Mouse (Mus musculus) limb, embryonic 10.5 days (tissue): ENCODE measurements around the gene Slc23a2. TPM values are rescaled to one million over a fixed set of nuclear protein-coding genes. Genes with fewer than 3 reads are reported as not detected.
A peak's percentile ranks its signal among the peaks of the same experiment; 100 is the strongest.

Source experiments
- DNase-seq: peaks from one replicate; pipeline ENCODE4 v3.0.0-alpha.2; 2017; ENCODE audit warnings: low spot score
- H3K27ac ChIP-seq: fragments of 300-500 bp; sonication (generic); 2 replicates; pipeline ENCODE4 v1.5.1; 2016; ENCODE audit warnings: mild to moderate bottlenecking
- H3K27me3 ChIP-seq: fragments of 300-500 bp; sonication (generic); 2 replicates; pipeline ENCODE4 v1.6.1; 2016; ENCODE audit warnings: low read depth, mild to moderate bottlenecking; ENCODE audit not compliant: poor library complexity, severe bottlenecking
- H3K36me3 ChIP-seq: fragments of 300-500 bp; sonication (generic); 2 replicates; pipeline ENCODE4 v1.6.1; 2016; ENCODE audit warnings: mild to moderate bottlenecking, moderate library complexity
- H3K4me1 ChIP-seq: fragments of 300-500 bp; sonication (generic); 2 replicates; pipeline ENCODE4 v1.6.1; 2016
- H3K4me3 ChIP-seq: fragments of 300-500 bp; sonication (generic); 2 replicates; pipeline ENCODE4 v1.5.1; 2016; ENCODE audit warnings: mild to moderate bottlenecking, moderate library complexity
- H3K9me3 ChIP-seq: fragments of 300-500 bp; sonication (generic); replicated peaks from 2 replicates; pipeline ENCODE4 v1.6.1; 2016; ENCODE audit warnings: mild to moderate bottlenecking
- WGBS: fragments of 180-500 bp; shearing (Covaris S2); methylation state at CpG from one replicate; pipeline ENCODE4 v1.1.7; 2016; 5-methylcytosine and 5-hydroxymethylcytosine counted together
- polyA plus RNA-seq: library from polyadenylated mRNA; unstranded; fragments of >200 nt; fragmentation: Nextera tagmentation; extraction: Ambion mirVana; gene quantifications from 2 replicates; pipeline ENCODE4 v1.2.1, GENCODE M21; 2016

Slc23a2 gene
- polyA plus RNA-seq, 1 experiment from 2014 or later, result 9.8 TPM

GRCm38 (mm10) chr2:132127904-132128303 lies 17.0 kb downstream of the Slc23a2 start:
- Histone ChIP-seq H3K36me3 (no peaks in the 10 kb centered on the region), H3K4me3 (no peak overlapping the region), H3K27ac (no peak overlapping the region), H3K4me1 (peaks cover 21% of the 10 kb centered on the region), H3K9me3 (no peaks in the 10 kb centered on the region), H3K27me3 (no peaks in the 10 kb centered on the region)
- no peak for DNase-seq
- 46% methylated on average over 10 of the region's 10 CpGs for WGBS

- Histone ChIP-seq H3K27ac (no peak overlapping the region), H3K4me1 (peaks cover 15% of the 10 kb centered on the region), H3K36me3 (no peaks in the 10 kb centered on the region), H3K9me3 (no peaks in the 10 kb centered on the region), H3K4me3 (no peak overlapping the region), H3K27me3 (no peaks in the 10 kb centered on the region)
- DNase-seq, result no peak
- WGBS, result 100% methylated on average over 1 of the region's 1 CpGs
Observed at GRCm38 (mm10) chr2:132126292-132126691, 18.6 kb downstream of the Slc23a2 start.

GRCm38 (mm10) chr2:132123063-132123462 lies 21.8 kb downstream of the Slc23a2 start:
- 87% methylated on average over 4 of the region's 4 CpGs for WGBS
- H3K4me3 ChIP-seq, result no peak overlapping the region
- H3K27me3 ChIP-seq, result no peaks in the 10 kb centered on the region
- H3K4me1 ChIP-seq, result peaks cover 5% of the 10 kb centered on the region; the same call in 1 of the 2 replicates
- no peaks in the 10 kb centered on the region for H3K9me3 ChIP-seq
- H3K27ac ChIP-seq, result no peak overlapping the region
- DNase-seq, result no peak
- H3K36me3 ChIP-seq, result no peaks in the 10 kb centered on the region

GRCm38 (mm10) chr2:132121050-132121449 lies 23.9 kb downstream of the Slc23a2 start:
- H3K27me3 ChIP-seq, result no peaks in the 10 kb centered on the region
- WGBS, result 95% methylated on average over 3 of the region's 3 CpGs
- 0 out of 2 replicates have a peak, but pooled peaks cover 3% of the 10 kb centered on the region for H3K4me1 ChIP-seq
- H3K36me3 ChIP-seq, result no peaks in the 10 kb centered on the region
- H3K9me3 ChIP-seq, result no peaks in the 10 kb centered on the region
- no peak overlapping the region for H3K4me3 ChIP-seq
- H3K27ac ChIP-seq, result no peak overlapping the region
- no peak for DNase-seq

- WGBS, result 85% methylated on average over 1 of the region's 1 CpGs
- Histone ChIP-seq H3K9me3 (no peaks in the 10 kb centered on the region), H3K4me3 (no peak overlapping the region), H3K36me3 (no peaks in the 10 kb centered on the region), H3K27ac (no peak overlapping the region), H3K27me3 (no peaks in the 10 kb centered on the region), H3K4me1 (peaks cover 6% of the 10 kb centered on the region; the same call in 1 of the 2 replicates)
- no peak for DNase-seq
Observed at GRCm38 (mm10) chr2:132118646-132119045, 26.3 kb downstream of the Slc23a2 start.

GRCm38 (mm10) chr2:132115936-132116335 lies 29.0 kb downstream of the Slc23a2 start:
- Histone ChIP-seq H3K9me3 (no peaks in the 10 kb centered on the region), H3K36me3 (no peaks in the 10 kb centered on the region), H3K27ac (no peak overlapping the region), H3K4me1 (peaks cover 9% of the 10 kb centered on the region; the same call in 1 of the 2 replicates), H3K27me3 (no peaks in the 10 kb centered on the region), H3K4me3 (no peak overlapping the region)
- WGBS, result 93% methylated on average over 5 of the region's 5 CpGs
- no peak for DNase-seq

GRCm38 (mm10) chr2:132115344-132115743 lies 29.6 kb downstream of the Slc23a2 start:
- DNase-seq, result no peak
- 71% methylated on average over 6 of the region's 6 CpGs for WGBS
- peaks cover 9% of the 10 kb centered on the region; the same call in 1 of the 2 replicates for H3K4me1 ChIP-seq
- no peak overlapping the region for H3K27ac ChIP-seq
- H3K36me3 ChIP-seq, result no peaks in the 10 kb centered on the region
- H3K9me3 ChIP-seq, result no peaks in the 10 kb centered on the region
- H3K27me3 ChIP-seq, result no peaks in the 10 kb centered on the region
- no peak overlapping the region for H3K4me3 ChIP-seq

- DNase-seq, result no peak
- peaks cover 9% of the 10 kb centered on the region; the same call in 1 of the 2 replicates for H3K4me1 ChIP-seq
- H3K27me3 ChIP-seq, result no peaks in the 10 kb centered on the region
- no peak overlapping the region for H3K4me3 ChIP-seq
- no peaks in the 10 kb centered on the region for H3K36me3 ChIP-seq
- H3K9me3 ChIP-seq, result no peaks in the 10 kb centered on the region
- WGBS, result 70% methylated on average over 11 of the region's 11 CpGs
- H3K27ac ChIP-seq, result no peak overlapping the region
Observed at GRCm38 (mm10) chr2:132113962-132114759, 30.7 kb downstream of the Slc23a2 start.

- Histone ChIP-seq H3K36me3 (no peaks in the 10 kb centered on the region), H3K4me1 (peaks cover 16% of the 10 kb centered on the region; the same call in 1 of the 2 replicates), H3K27ac (no peak overlapping the region), H3K27me3 (no peaks in the 10 kb centered on the region), H3K4me3 (no peak overlapping the region), H3K9me3 (no peaks in the 10 kb centered on the region)
- no peak for DNase-seq
- 88% methylated on average over 4 of the region's 4 CpGs for WGBS
Observed at GRCm38 (mm10) chr2:132112319-132112718, 32.6 kb downstream of the Slc23a2 start.

- no peaks in the 10 kb centered on the region for H3K36me3 ChIP-seq
- H3K9me3 ChIP-seq, result no peaks in the 10 kb centered on the region
- no peaks in the 10 kb centered on the region for H3K27me3 ChIP-seq
- H3K4me3 ChIP-seq, result no peak overlapping the region
- H3K27ac ChIP-seq, result no peak overlapping the region
- WGBS, result 53% methylated on average over 2 of the region's 2 CpGs
- peaks cover 20% of the 10 kb centered on the region; the same call in 1 of the 2 replicates for H3K4me1 ChIP-seq
- DNase-seq, result no peak
Observed at GRCm38 (mm10) chr2:132111905-132112304, 33.0 kb downstream of the Slc23a2 start.

- no peaks in the 10 kb centered on the region for H3K9me3 ChIP-seq
- H3K4me1 ChIP-seq, result peaks cover 25% of the 10 kb centered on the region; the same call in 1 of the 2 replicates
- H3K36me3 ChIP-seq, result no peaks in the 10 kb centered on the region
- no peak overlapping the region for H3K27ac ChIP-seq
- no peak overlapping the region for H3K4me3 ChIP-seq
- DNase-seq, result peak; percentile 41
- WGBS, result 65% methylated on average over 9 of the region's 9 CpGs
- no peaks in the 10 kb centered on the region for H3K27me3 ChIP-seq
Observed at GRCm38 (mm10) chr2:132111266-132111665, 33.6 kb downstream of the Slc23a2 start.

GRCm38 (mm10) chr2:132110702-132111101 lies 34.2 kb downstream of the Slc23a2 start:
- WGBS, result 62% methylated on average over 3 of the region's 3 CpGs
- Histone ChIP-seq H3K4me3 (no peak overlapping the region), H3K4me1 (peaks cover 31% of the 10 kb centered on the region; the same call in 1 of the 2 replicates), H3K27me3 (no peaks in the 10 kb centered on the region), H3K9me3 (no peaks in the 10 kb centered on the region), H3K27ac (no peak overlapping the region), H3K36me3 (no peaks in the 10 kb centered on the region)
- DNase-seq, result no peak

GRCm38 (mm10) chr2:132108988-132109387 lies 35.9 kb downstream of the Slc23a2 start:
- Histone ChIP-seq H3K27me3 (no peaks in the 10 kb centered on the region), H3K4me1 (peaks cover 26% of the 10 kb centered on the region; the same call in 1 of the 2 replicates), H3K27ac (no peak overlapping the region), H3K36me3 (no peaks in the 10 kb centered on the region), H3K9me3 (no peaks in the 10 kb centered on the region), H3K4me3 (no peak overlapping the region)
- no peak for DNase-seq
- 94% methylated on average over 9 of the region's 9 CpGs for WGBS
